Mouse (Mus musculus) testis, adult 2 months (tissue): ENCODE results near the gene Rps19.

ENCODE experiments used
- CTCF ChIP-seq: fragments of 200-500 bp; IDR thresholded peaks from 2 replicates; pipeline ENCODE4 v1.5.1; 2012; ENCODE audit warnings: low read depth, mild to moderate bottlenecking, inconsistent platforms, low read length, moderate library complexity; ENCODE audit not compliant: control insufficient read depth, insufficient read depth, insufficient replicate concordance
- POLR2A ChIP-seq: fragments of 200-500 bp; IDR thresholded peaks from 2 replicates; pipeline ENCODE4 v1.6.1; 2012; ENCODE audit warnings: low read depth, mild to moderate bottlenecking, inconsistent platforms, low read length, moderate library complexity; ENCODE audit not compliant: control insufficient read depth

- TF ChIP-seq POLR2A: no peak
- TF ChIP-seq CTCF: no peak
Measured at GRCm38 (mm10) chr7:24852557-24853232, 31.5 kb upstream of the Rps19 start.
